In genomic region chr2:124657358-124657757, GRCm38 (mm10) we compare ENCODE assay signal across 17 mouse cellular contexts.
DNase-seq lines count a peak whose midpoint lies in the region; ATAC-seq and TF ChIP-seq lines count a peak whose summit lies in the region.
"Had no signal": no experiment of that assay in that cellular context is flagged by ENCODE, and none has a peak within 500 bp of the region (broad histone marks: within the 10 kb centered on the region; RNA-seq: fewer than 3 reads in every experiment).

No protein-coding gene starts in this region.

- H3K27ac ChIP-seq in forebrain, embryonic 16.5 days (ENCODE audit: low read length) = no peak overlapping the region
- H3K27ac ChIP-seq in forebrain, embryonic 12.5 days = no peak overlapping the region
- H3K27ac ChIP-seq in hindbrain, postnatal 0 days = peak overlapping the region; percentile 29; the same call in 1 of the 2 replicates
- no peak overlapping the region for H3K27ac ChIP-seq in hindbrain, embryonic 13.5 days
- H3K27ac ChIP-seq in midbrain, postnatal 0 days (ENCODE audit: low read depth, low read length) = no peak overlapping the region
- no peak overlapping the region for H3K27ac ChIP-seq in midbrain, embryonic 14.5 days (replicated peaks; ENCODE audit: low read depth, low read length)
- H3K27ac ChIP-seq: embryonic facial prominence, embryonic 10.5 days; hindbrain, embryonic 15.5 days had no signal

- 0 out of 2 replicates have a peak, but pooled peaks have one; percentile 21 for ATAC-seq in forebrain, embryonic 16.5 days
- ATAC-seq in forebrain, embryonic 12.5 days (ENCODE audit: low FRiP score) = no peak
- ATAC-seq in hindbrain, postnatal 0 days = peak; percentile 69
- ATAC-seq in hindbrain, embryonic 13.5 days (ENCODE audit: low FRiP score) = no peak
- ATAC-seq in midbrain, postnatal 0 days (ENCODE audit: low FRiP score) = no peak
- ATAC-seq in midbrain, embryonic 14.5 days (ENCODE audit: low FRiP score, low TSS enrichment) = no peak

- peak; percentile 89 for DNase-seq in heart, adult 11 months
- no peak for DNase-seq in heart, postnatal 36 days
- DNase-seq in hindbrain, postnatal 0 days (ENCODE audit: low spot score) = peak; percentile 44
- DNase-seq in midbrain, postnatal 0 days (ENCODE audit: low spot score) = peak; percentile 32
- no peak for DNase-seq in midbrain, embryonic 14.5 days
- DNase-seq: adrenal gland, postnatal 10 days; cerebellum, adult 18-20 months; cerebellum, adult 9-11 months; cerebellum, postnatal 36 days; gastrocnemius, postnatal 25 days; kidney, adult 18-20 months had no signal

- H3K4me1 ChIP-seq in forebrain, embryonic 16.5 days (replicated peaks; ENCODE audit: control insufficient read depth, insufficient read depth, low read length) = peaks cover 14% of the 10 kb centered on the region
- peaks cover 4% of the 10 kb centered on the region; the same call in 1 of the 2 replicates for H3K4me1 ChIP-seq in forebrain, embryonic 12.5 days
- H3K4me1 ChIP-seq in hindbrain, postnatal 0 days (ENCODE audit: insufficient read depth, low read length) = no peaks in the 10 kb centered on the region; the same call in 1 of the 2 replicates
- no peaks in the 10 kb centered on the region; the same call in 1 of the 2 replicates for H3K4me1 ChIP-seq in hindbrain, embryonic 13.5 days (replicated peaks)
- H3K4me1 ChIP-seq in midbrain, postnatal 0 days (ENCODE audit: insufficient read depth, low read length) = 0 out of 2 replicates have a peak, but pooled peaks cover 2% of the 10 kb centered on the region
- H3K4me1 ChIP-seq in midbrain, embryonic 14.5 days (ENCODE audit: control insufficient read depth, insufficient read depth, low read length) = no peaks in the 10 kb centered on the region

- H3K9me3 ChIP-seq in forebrain, embryonic 16.5 days (ENCODE audit: control insufficient read depth, low read length) = no peaks in the 10 kb centered on the region
- no peaks in the 10 kb centered on the region for H3K9me3 ChIP-seq in forebrain, embryonic 12.5 days
- no peaks in the 10 kb centered on the region for H3K9me3 ChIP-seq in hindbrain, postnatal 0 days (ENCODE audit: low read length)
- H3K9me3 ChIP-seq in hindbrain, embryonic 13.5 days = no peaks in the 10 kb centered on the region
- H3K9me3 ChIP-seq in midbrain, postnatal 0 days (ENCODE audit: low read length) = no peaks in the 10 kb centered on the region
- no peaks in the 10 kb centered on the region for H3K9me3 ChIP-seq in midbrain, embryonic 14.5 days (ENCODE audit: control insufficient read depth, low read length)
- H3K9me3 ChIP-seq: embryonic facial prominence, embryonic 10.5 days; heart, embryonic 12.5 days; hindbrain, embryonic 15.5 days had no signal

- intact Hi-C loops in heart, postnatal 36 days (cut with DNase I) = no loop called here

- no peak overlapping the region for H3K9ac ChIP-seq in forebrain, embryonic 16.5 days (replicated peaks; ENCODE audit: low read depth, low read length)
- H3K9ac ChIP-seq in forebrain, embryonic 12.5 days = no peak overlapping the region
- no peak overlapping the region for H3K9ac ChIP-seq in hindbrain, postnatal 0 days (replicated peaks; ENCODE audit: low read length)
- H3K9ac ChIP-seq in hindbrain, embryonic 13.5 days = no peak overlapping the region
- no peak overlapping the region for H3K9ac ChIP-seq in midbrain, postnatal 0 days (replicated peaks; ENCODE audit: low read length, poor library complexity, severe bottlenecking)
- H3K9ac ChIP-seq in midbrain, embryonic 14.5 days (replicated peaks; ENCODE audit: low read length) = no peak overlapping the region
- H3K9ac ChIP-seq: heart, embryonic 12.5 days; hindbrain, embryonic 15.5 days had no signal

- no peak overlapping the region for H3K4me2 ChIP-seq in forebrain, embryonic 16.5 days (ENCODE audit: low read length)
- H3K4me2 ChIP-seq in forebrain, embryonic 12.5 days = no peak overlapping the region
- no peak overlapping the region for H3K4me2 ChIP-seq in hindbrain, postnatal 0 days (ENCODE audit: low read depth, low read length)
- H3K4me2 ChIP-seq in hindbrain, embryonic 13.5 days = no peak overlapping the region
- H3K4me2 ChIP-seq in midbrain, postnatal 0 days (ENCODE audit: low read depth, low read length, poor library complexity, severe bottlenecking) = no peak overlapping the region
- no peak overlapping the region for H3K4me2 ChIP-seq in midbrain, embryonic 14.5 days (ENCODE audit: low read length)
- H3K4me2 ChIP-seq: heart, embryonic 12.5 days; hindbrain, embryonic 15.5 days had no signal

- no peak for TF ChIP-seq CTCF in hindbrain, postnatal 0 days (IDR thresholded peaks at IDR 0.05; ENCODE audit: low read depth)
- TF ChIP-seq CTCF in midbrain, postnatal 0 days (IDR thresholded peaks at IDR 0.05) = no peak

- no peaks in the 10 kb centered on the region for H3K27me3 ChIP-seq in forebrain, embryonic 16.5 days (replicated peaks; ENCODE audit: control insufficient read depth, insufficient read depth, low read length)
- H3K27me3 ChIP-seq in forebrain, embryonic 12.5 days = no peaks in the 10 kb centered on the region
- H3K27me3 ChIP-seq in hindbrain, postnatal 0 days (ENCODE audit: insufficient read depth, low read length) = no peaks in the 10 kb centered on the region
- H3K27me3 ChIP-seq in hindbrain, embryonic 13.5 days = no peaks in the 10 kb centered on the region
- no peaks in the 10 kb centered on the region for H3K27me3 ChIP-seq in midbrain, postnatal 0 days (ENCODE audit: insufficient read depth, low read length)
- H3K27me3 ChIP-seq in midbrain, embryonic 14.5 days (ENCODE audit: control insufficient read depth, insufficient read depth, low read length) = no peaks in the 10 kb centered on the region
- H3K27me3 ChIP-seq: heart, embryonic 12.5 days; hindbrain, embryonic 15.5 days had no signal

- peaks cover 9% of the 10 kb centered on the region for H3K36me3 ChIP-seq in forebrain, embryonic 16.5 days (ENCODE audit: control insufficient read depth, insufficient read depth)
- H3K36me3 ChIP-seq in forebrain, embryonic 12.5 days (replicated peaks) = peaks cover 10% of the 10 kb centered on the region; the same call in 1 of the 2 replicates
- peaks cover 51% of the 10 kb centered on the region for H3K36me3 ChIP-seq in hindbrain, postnatal 0 days (ENCODE audit: insufficient read depth, low read length)
- H3K36me3 ChIP-seq in hindbrain, embryonic 13.5 days = peaks cover 63% of the 10 kb centered on the region
- H3K36me3 ChIP-seq in midbrain, postnatal 0 days (ENCODE audit: insufficient read depth, low read length) = peaks cover 12% of the 10 kb centered on the region
- peaks cover 30% of the 10 kb centered on the region; the same call in 1 of the 2 replicates for H3K36me3 ChIP-seq in midbrain, embryonic 14.5 days (ENCODE audit: control insufficient read depth, insufficient read depth, low read length)

- 67% methylated on average over 11 of the region's 11 CpGs for WGBS in forebrain, embryonic 16.5 days
- WGBS in forebrain, embryonic 12.5 days = 77% methylated on average over 11 of the region's 11 CpGs
- WGBS in hindbrain, postnatal 0 days = 41% methylated on average over 11 of the region's 11 CpGs
- 67% methylated on average over 11 of the region's 11 CpGs for WGBS in hindbrain, embryonic 13.5 days
- WGBS in midbrain, postnatal 0 days = 70% methylated on average over 11 of the region's 11 CpGs
- WGBS in midbrain, embryonic 14.5 days = 71% methylated on average over 11 of the region's 11 CpGs

- H3K4me3 ChIP-seq in forebrain, embryonic 16.5 days (replicated peaks; ENCODE audit: low read length) = no peak overlapping the region
- no peak overlapping the region for H3K4me3 ChIP-seq in forebrain, embryonic 12.5 days (replicated peaks)
- H3K4me3 ChIP-seq in hindbrain, postnatal 0 days (ENCODE audit: low read length) = no peak overlapping the region
- H3K4me3 ChIP-seq in hindbrain, embryonic 13.5 days = no peak overlapping the region
- H3K4me3 ChIP-seq in midbrain, postnatal 0 days (ENCODE audit: low read depth, low read length) = no peak overlapping the region
- no peak overlapping the region for H3K4me3 ChIP-seq in midbrain, embryonic 14.5 days (replicated peaks; ENCODE audit: low read depth, low read length)
- H3K4me3 ChIP-seq: embryonic facial prominence, embryonic 10.5 days; heart, embryonic 12.5 days; hindbrain, embryonic 15.5 days had no signal

Comparison
In these comparisons a context has a peak if more than half of its experiments do, and no peak if none do; other contexts are left out.
1. ATAC-seq: peak in forebrain, embryonic 16.5 days (single experiment) and hindbrain, postnatal 0 days (single experiment); none in forebrain, embryonic 12.5 days (single experiment), hindbrain, embryonic 13.5 days (single experiment), midbrain, postnatal 0 days (single experiment) and midbrain, embryonic 14.5 days (single experiment).
2. DNase-seq: peak in heart, adult 11 months (single experiment), hindbrain, postnatal 0 days (single experiment) and midbrain, postnatal 0 days (single experiment); none in heart, postnatal 36 days (0 of 2) and midbrain, embryonic 14.5 days (single experiment).